Mouse (Mus musculus) liver, embryonic 14.5 days (tissue): ENCODE results near the gene Fads3. TPM values are rescaled to one million over a fixed set of nuclear protein-coding genes. Genes with fewer than 3 reads are reported as not detected.

Source experiments
- ATAC-seq: fragments of 200-750 bp; cut with Nextera tagmentation; 2 replicates; pipeline ENCODE4 v1.8.0; 2017; ENCODE audit warnings: moderate number of reproducible peaks, mild to moderate bottlenecking, moderate library complexity; ENCODE audit not compliant: insufficient read depth
- DNase-seq, 3 experiments: peaks; one replicate each; pipeline ENCODE4 v3.0.0-alpha.2; 2012 to 2013; ENCODE audit warnings: low read depth in 3 of 3, low spot score in 3 of 3
- H3K27ac ChIP-seq: fragments of 300-500 bp; sonication (generic); 2 replicates; pipeline ENCODE4 v1.5.1; 2014; ENCODE audit warnings: moderate library complexity, mild to moderate bottlenecking, control low read depth, inconsistent platforms
- H3K27me3 ChIP-seq: fragments of 300-500 bp; sonication (generic); 2 replicates; pipeline ENCODE4 v1.6.1; 2014; ENCODE audit warnings: mild to moderate bottlenecking, low read length, moderate library complexity; ENCODE audit not compliant: control insufficient read depth, insufficient read depth
- H3K36me3 ChIP-seq: fragments of 300-500 bp; sonication (generic); replicated peaks from 2 replicates; pipeline ENCODE4 v1.6.1; 2014; ENCODE audit warnings: low read depth; ENCODE audit not compliant: control insufficient read depth, insufficient read depth
- H3K4me1 ChIP-seq, 2 experiments: fragments of 200-500 bp in 1 of 2; fragments of 300-500 bp in 1 of 2; sonication (generic) in 1 of 2; replicated peaks; 2 replicates each; pipeline ENCODE4 v1.6.1; 2012 to 2014; ENCODE audit warnings: antibody characterized with exemption in 1 of 2, inconsistent platforms in 1 of 2, low read length in 1 of 2; ENCODE audit not compliant: control insufficient read depth in 2 of 2, insufficient read depth in 2 of 2
- H3K4me2 ChIP-seq: fragments of 300-500 bp; sonication (generic); 2 replicates; pipeline ENCODE4 v1.6.1; 2014; ENCODE audit warnings: low read depth, mild to moderate bottlenecking, control low read depth, moderate library complexity
- H3K4me3 ChIP-seq, 2 experiments: fragments of 200-500 bp in 1 of 2; fragments of 300-500 bp in 1 of 2; sonication (generic) in 1 of 2; 2 replicates each; pipeline ENCODE4 v1.5.1; 2012 to 2014; ENCODE audit warnings: low read depth in 2 of 2, low read length in 2 of 2, mild to moderate bottlenecking in 2 of 2, control low read depth in 1 of 2, inconsistent platforms in 1 of 2, moderate library complexity in 1 of 2; ENCODE audit not compliant: insufficient read depth in 1 of 2
- H3K9ac ChIP-seq: fragments of 300-500 bp; sonication (generic); replicated peaks from 2 replicates; pipeline ENCODE4 v1.6.1; 2014; ENCODE audit warnings: mild to moderate bottlenecking, control low read depth, moderate library complexity
- H3K9me3 ChIP-seq: fragments of 300-500 bp; sonication (generic); 2 replicates; pipeline ENCODE4 v1.6.1; 2016; ENCODE audit warnings: low read length, mixed read lengths; ENCODE audit not compliant: control insufficient read depth
- CTCF ChIP-seq: IDR thresholded peaks from 2 replicates; pipeline ENCODE4 v1.5.1; 2016; ENCODE audit warnings: antibody characterized with exemption, low read depth, control low read depth
- EP300 ChIP-seq: IDR thresholded peaks from 2 replicates; pipeline ENCODE4 v1.6.1; 2016; ENCODE audit warnings: antibody characterized with exemption, low read depth
- WGBS: fragments of 180-500 bp; shearing (Covaris S2); extraction: QIAGEN DNeasy Blood & Tissue Kit; methylation state at CpG from one replicate; pipeline ENCODE4 v1.1.7; 2014; ENCODE audit not compliant: insufficient replicate concordance; 5-methylcytosine and 5-hydroxymethylcytosine counted together
- polyA plus RNA-seq, 2 experiments: library from polyadenylated mRNA; depleted of rRNA in 1 of 2; stranded (reverse) in 1 of 2; unstranded in 1 of 2; fragments of >200 nt; fragmentation: Nextera tagmentation in 1 of 2; extraction: Ambion mirVana in 1 of 2; gene quantifications; 2 replicates each; pipeline versions ENCODE4 v1.2.1 to v1.2.3; 2012 to 2014

Gene Fads3
- polyA plus RNA-seq, 2 experiments: 4.4 to 8.2 TPM

DNA sequence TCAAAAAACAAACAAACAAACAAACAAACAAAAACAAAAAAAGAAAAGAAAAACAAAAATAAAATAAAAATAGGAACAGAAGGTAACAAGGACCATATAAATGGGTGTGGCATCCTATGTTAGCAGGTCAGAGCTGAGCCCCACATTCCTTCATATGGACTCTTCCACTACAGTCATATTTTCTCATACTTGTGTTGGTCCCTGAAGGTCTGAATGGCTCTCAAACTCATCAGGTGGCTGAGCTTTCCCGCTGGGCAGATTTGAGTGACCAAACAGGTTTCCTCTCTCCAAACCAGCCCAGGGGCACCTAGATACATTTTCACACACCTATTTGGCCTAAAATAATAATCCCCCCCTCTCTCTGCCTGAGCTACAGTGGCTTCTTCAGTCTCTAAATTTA, 30.0 kb upstream of the Fads3 start:
- no peak for ATAC-seq
- WGBS: 48% methylated on average over 1 of the region's 1 CpGs
- no peaks in the 10 kb centered on the region; the same call in 1 of the 2 replicates for H3K36me3 ChIP-seq
- no peak overlapping the region for H3K27ac ChIP-seq
- peaks cover 25 to 34% of the 10 kb centered on the region in 2 experiments for H3K4me1 ChIP-seq
- H3K4me3 ChIP-seq: no peak overlapping the region
- no peak overlapping the region for H3K9ac ChIP-seq
- H3K27me3 ChIP-seq: no peaks in the 10 kb centered on the region
- DNase-seq: no peak
- H3K9me3 ChIP-seq: no peaks in the 10 kb centered on the region
- TF ChIP-seq EP300 (no peak), CTCF (no peak)
- H3K4me2 ChIP-seq: no peak overlapping the region

DNA sequence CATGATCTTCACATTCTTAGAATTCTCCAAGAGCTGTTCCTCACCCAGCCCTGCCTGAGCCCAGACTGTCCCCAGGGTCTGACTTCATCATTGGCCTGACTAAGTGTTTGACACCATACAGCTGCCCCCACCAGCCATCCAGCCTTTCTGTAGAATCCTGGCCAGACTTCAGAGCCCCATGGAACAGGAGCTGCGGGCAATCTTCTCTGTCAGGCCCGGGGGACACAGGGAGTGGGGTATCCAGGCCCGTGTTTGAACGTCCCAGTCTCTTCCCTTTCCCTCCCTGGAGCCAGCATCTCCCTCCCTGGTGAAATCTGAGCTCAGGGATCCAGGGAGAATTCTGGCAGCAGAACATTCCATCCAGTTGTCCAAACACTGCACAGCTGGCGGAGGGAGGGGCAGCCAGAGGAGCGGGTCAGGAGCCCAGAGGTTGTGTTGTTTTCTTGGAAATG, 28.5 kb upstream of the Fads3 start:
- H3K4me3 ChIP-seq: no peak overlapping the region
- no peaks in the 10 kb centered on the region for H3K9me3 ChIP-seq
- 68% methylated on average over 6 of the region's 6 CpGs for WGBS
- no peak for DNase-seq
- TF ChIP-seq CTCF: no peak
- no peak for TF ChIP-seq EP300
- no peaks in the 10 kb centered on the region; the same call in 1 of the 2 replicates for H3K36me3 ChIP-seq
- no peak for ATAC-seq
- H3K27me3 ChIP-seq: no peaks in the 10 kb centered on the region
- peak overlapping the region; percentile 100 for H3K4me2 ChIP-seq
- peak overlapping the region; percentile 99 for H3K27ac ChIP-seq
- peak overlapping the region; percentile 100 for H3K9ac ChIP-seq
- H3K4me1 ChIP-seq: peaks cover 25 to 48% of the 10 kb centered on the region in 2 experiments

DNA sequence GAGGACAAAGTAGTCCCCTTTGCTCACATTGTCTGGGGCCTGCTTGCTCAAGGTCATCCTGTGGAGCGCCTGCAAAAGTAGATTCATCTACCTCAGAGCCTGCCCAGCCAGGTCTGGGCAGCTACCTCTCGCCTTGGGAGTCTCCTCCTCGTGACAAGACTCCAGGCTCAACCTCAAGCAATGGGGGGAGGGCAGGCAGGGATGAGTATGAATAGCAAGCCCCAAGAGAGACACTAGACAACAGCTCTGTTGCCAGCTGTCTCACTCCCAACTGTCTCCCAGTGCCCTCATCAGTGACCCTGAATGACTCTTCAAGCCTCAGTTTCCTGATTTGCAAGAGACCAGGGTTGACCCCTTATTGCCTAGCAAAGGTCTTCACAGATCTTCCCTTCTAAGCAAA, 28.0 kb upstream of the Fads3 start:
- peak overlapping the region in 1 of 2 experiments; percentile 12; a peak in 1 of 4 replicates for H3K4me3 ChIP-seq
- no peaks in the 10 kb centered on the region for H3K27me3 ChIP-seq
- H3K4me1 ChIP-seq: peaks cover 26 to 49% of the 10 kb centered on the region in 2 experiments
- ATAC-seq (no peak), DNase-seq (no peak)
- peaks cover 2% of the 10 kb centered on the region for H3K36me3 ChIP-seq
- no peak for TF ChIP-seq CTCF
- no peaks in the 10 kb centered on the region for H3K9me3 ChIP-seq
- H3K4me2 ChIP-seq: peak overlapping the region; percentile 100
- H3K9ac ChIP-seq: peak overlapping the region; percentile 100
- 36% methylated on average over 3 of the region's 3 CpGs for WGBS
- peak overlapping the region; percentile 99 for H3K27ac ChIP-seq

- Histone ChIP-seq H3K9ac (peak overlapping the region; percentile 100), H3K4me3 (peak overlapping the region; percentile 81 to 96), H3K27ac (peak overlapping the region; percentile 99), H3K4me1 (peaks cover 32 to 54% of the 10 kb centered on the region in 2 experiments), H3K36me3 (peaks cover 8% of the 10 kb centered on the region), H3K4me2 (peak overlapping the region; percentile 100), H3K9me3 (no peaks in the 10 kb centered on the region), H3K27me3 (no peaks in the 10 kb centered on the region)
- TF ChIP-seq EP300 (no peak; the same call in 1 of the 2 replicates), CTCF (no peak)
- ATAC-seq (peak; percentile 29), DNase-seq (no peak)
- 23% methylated on average over 5 of the region's 5 CpGs for WGBS
Observed at GRCm38 (mm10) chr19:10013913-10014312, 27.5 kb upstream of the Fads3 start.

GRCm38 (mm10) chr19:10014824-10015223, 26.5 kb upstream of the Fads3 start:
- Histone ChIP-seq H3K4me1 (peaks cover 36 to 59% of the 10 kb centered on the region in 2 experiments), H3K27ac (peak overlapping the region; percentile 99), H3K9me3 (no peaks in the 10 kb centered on the region), H3K4me3 (peak overlapping the region; percentile 81 to 96), H3K27me3 (no peaks in the 10 kb centered on the region), H3K9ac (peak overlapping the region; percentile 100), H3K36me3 (peaks cover 17% of the 10 kb centered on the region), H3K4me2 (peak overlapping the region; percentile 100)
- peak; percentile 89 to 90 (median 89) for DNase-seq
- TF ChIP-seq EP300 (peak; percentile 89), CTCF (peak; percentile 67)
- peak; percentile 78 for ATAC-seq
- 8% methylated on average over 13 of the region's 13 CpGs for WGBS
